Mouse (Mus musculus) forebrain, postnatal 0 days (tissue): ENCODE results near the gene Sh3bgrl. TPM values are rescaled to one million over a fixed set of nuclear protein-coding genes. Genes with fewer than 3 reads are reported as not detected.

Experiments used
- ATAC-seq: fragments of 200-750 bp; cut with Nextera tagmentation; 2 replicates; pipeline ENCODE4 v1.8.0; 2017; ENCODE audit warnings: mild to moderate bottlenecking, moderate library complexity
- DNase-seq: peaks from one replicate; pipeline ENCODE4 v3.0.0-alpha.2; 2015
- H3K27ac ChIP-seq: fragments of 300-500 bp; sonication (generic); 2 replicates; pipeline ENCODE4 v1.5.1; 2014; ENCODE audit warnings: low read depth, mild to moderate bottlenecking, antibody characterized with exemption, low read length, moderate library complexity, mixed read lengths
- H3K27me3 ChIP-seq: fragments of 300-500 bp; sonication (generic); 2 replicates; pipeline ENCODE4 v1.6.1; 2014; ENCODE audit warnings: mild to moderate bottlenecking, low read length, mixed read lengths; ENCODE audit not compliant: insufficient read depth
- H3K36me3 ChIP-seq: fragments of 300-500 bp; sonication (generic); 2 replicates; pipeline ENCODE4 v1.6.1; 2014; ENCODE audit warnings: mild to moderate bottlenecking, moderate library complexity; ENCODE audit not compliant: insufficient read depth
- H3K4me1 ChIP-seq: fragments of 300-500 bp; sonication (generic); 2 replicates; pipeline ENCODE4 v1.6.1; 2014; ENCODE audit warnings: antibody characterized with exemption; ENCODE audit not compliant: insufficient read depth
- H3K4me2 ChIP-seq: fragments of 300-500 bp; sonication (generic); 2 replicates; pipeline ENCODE4 v1.6.1; 2014; ENCODE audit warnings: low read depth, mild to moderate bottlenecking, moderate library complexity
- H3K4me3 ChIP-seq: fragments of 300-500 bp; sonication (generic); 2 replicates; pipeline ENCODE4 v1.5.1; 2014; ENCODE audit warnings: low read depth, low read length, mixed read lengths
- H3K9ac ChIP-seq: fragments of 300-500 bp; sonication (generic); 2 replicates; pipeline ENCODE4 v1.6.1; 2014; ENCODE audit warnings: mild to moderate bottlenecking
- H3K9me3 ChIP-seq: fragments of 300-500 bp; sonication (generic); 2 replicates; pipeline ENCODE4 v1.6.1; 2016; ENCODE audit warnings: low read length
- CTCF ChIP-seq: sonication (generic); IDR thresholded peaks from 2 replicates; pipeline ENCODE4 v1.5.1; 2016; ENCODE audit warnings: antibody characterized with exemption, control low read depth, low read depth
- WGBS: fragments of 180-500 bp; shearing (Covaris S2); extraction: QIAGEN DNeasy Blood & Tissue Kit; methylation state at CpG from one replicate; pipeline ENCODE4 v1.1.7; 2014; 5-methylcytosine and 5-hydroxymethylcytosine counted together
- polyA plus RNA-seq: library from polyadenylated mRNA; unstranded; fragments of >200 nt; fragmentation: Nextera tagmentation; extraction: Ambion mirVana; gene quantifications from 2 replicates; pipeline ENCODE4 v1.2.1, GENCODE M21; 2015
- total RNA-seq: library from RNA; depleted of rRNA; stranded (reverse); fragments of >200 nt; gene quantifications from 2 replicates; pipeline ENCODE4 v1.2.3, GENCODE M21; 2014

Gene Sh3bgrl
- total and polyA plus RNA-seq, 2 experiments from 2014 or later = 193 to 213 TPM

GRCm38 (mm10) chrX:109119829-109120826 lies 25.0 kb downstream of the Sh3bgrl start:
- no peak for DNase-seq
- WGBS = 82% methylated on average over 14 of the region's 14 CpGs

GRCm38 (mm10) chrX:109121161-109121560 lies 26.0 kb downstream of the Sh3bgrl start:
- no peak for DNase-seq

More at GRCm38 (mm10) chrX:109119829-109120826, 25.0 kb downstream of the Sh3bgrl start:
- H3K4me1 ChIP-seq = no peaks in the 10 kb centered on the region
- no peak overlapping the region for H3K27ac ChIP-seq
- no peak overlapping the region for H3K9ac ChIP-seq
- no peak for TF ChIP-seq CTCF
- ATAC-seq = no peak
- H3K9me3 ChIP-seq = no peaks in the 10 kb centered on the region
- H3K27me3 ChIP-seq = no peaks in the 10 kb centered on the region
- no peak overlapping the region for H3K4me3 ChIP-seq
- H3K4me2 ChIP-seq = no peak overlapping the region
- no peaks in the 10 kb centered on the region for H3K36me3 ChIP-seq

GRCm38 (mm10) chrX:109122670-109123069 lies 27.5 kb downstream of the Sh3bgrl start:
- no peak for ATAC-seq
- 33% methylated on average over 1 of the region's 1 CpGs for WGBS
- no peak for TF ChIP-seq CTCF

More at GRCm38 (mm10) chrX:109121161-109121560, 26.0 kb downstream of the Sh3bgrl start:
- H3K9ac ChIP-seq = no peak overlapping the region
- no peak for ATAC-seq
- no peaks in the 10 kb centered on the region for H3K4me1 ChIP-seq
- WGBS = 46% methylated on average over 9 of the region's 9 CpGs
- no peak overlapping the region for H3K27ac ChIP-seq
- H3K4me3 ChIP-seq = no peak overlapping the region
- H3K9me3 ChIP-seq = no peaks in the 10 kb centered on the region
- TF ChIP-seq CTCF = no peak
- H3K36me3 ChIP-seq = no peaks in the 10 kb centered on the region
- H3K27me3 ChIP-seq = no peaks in the 10 kb centered on the region
- no peak overlapping the region for H3K4me2 ChIP-seq

GRCm38 (mm10) chrX:109123762-109124161 lies 28.6 kb downstream of the Sh3bgrl start:
- no peak for DNase-seq
- TF ChIP-seq CTCF = no peak
- no peaks in the 10 kb centered on the region for H3K27me3 ChIP-seq
- no peak overlapping the region for H3K4me2 ChIP-seq
- no peaks in the 10 kb centered on the region for H3K4me1 ChIP-seq
- ATAC-seq = no peak
- no peak overlapping the region for H3K27ac ChIP-seq
- H3K36me3 ChIP-seq = no peaks in the 10 kb centered on the region
- no peak overlapping the region for H3K4me3 ChIP-seq
- no peaks in the 10 kb centered on the region for H3K9me3 ChIP-seq
- H3K9ac ChIP-seq = no peak overlapping the region

More at GRCm38 (mm10) chrX:109122670-109123069, 27.5 kb downstream of the Sh3bgrl start:
- no peaks in the 10 kb centered on the region for H3K36me3 ChIP-seq
- DNase-seq = no peak
- H3K4me2 ChIP-seq = no peak overlapping the region
- H3K9ac ChIP-seq = no peak overlapping the region
- no peaks in the 10 kb centered on the region for H3K9me3 ChIP-seq
- H3K27me3 ChIP-seq = no peaks in the 10 kb centered on the region
- no peak overlapping the region for H3K27ac ChIP-seq
- no peak overlapping the region for H3K4me3 ChIP-seq
- no peaks in the 10 kb centered on the region for H3K4me1 ChIP-seq

GRCm38 (mm10) chrX:109126847-109127246 lies 31.7 kb downstream of the Sh3bgrl start:
- no peak for DNase-seq
- WGBS = 87% methylated on average over 1 of the region's 1 CpGs

GRCm38 (mm10) chrX:109127551-109128088 lies 32.5 kb downstream of the Sh3bgrl start:
- Histone ChIP-seq H3K36me3 (no peaks in the 10 kb centered on the region), H3K4me3 (no peak overlapping the region), H3K27ac (no peak overlapping the region), H3K9ac (no peak overlapping the region), H3K4me1 (no peaks in the 10 kb centered on the region), H3K4me2 (no peak overlapping the region), H3K9me3 (no peaks in the 10 kb centered on the region), H3K27me3 (no peaks in the 10 kb centered on the region)
- 64% methylated on average over 7 of the region's 7 CpGs for WGBS
- no peak for TF ChIP-seq CTCF
- ATAC-seq = no peak
- DNase-seq = no peak

More at GRCm38 (mm10) chrX:109126847-109127246, 31.7 kb downstream of the Sh3bgrl start:
- no peaks in the 10 kb centered on the region for H3K9me3 ChIP-seq
- H3K9ac ChIP-seq = no peak overlapping the region
- no peak overlapping the region for H3K4me2 ChIP-seq
- H3K4me3 ChIP-seq = no peak overlapping the region
- no peaks in the 10 kb centered on the region for H3K4me1 ChIP-seq
- H3K27ac ChIP-seq = no peak overlapping the region
- no peaks in the 10 kb centered on the region for H3K27me3 ChIP-seq
- ATAC-seq = no peak
- no peak for TF ChIP-seq CTCF
- H3K36me3 ChIP-seq = no peaks in the 10 kb centered on the region

GRCm38 (mm10) chrX:109130066-109130465 lies 34.9 kb downstream of the Sh3bgrl start:
- H3K9ac ChIP-seq = no peak overlapping the region
- no peaks in the 10 kb centered on the region for H3K9me3 ChIP-seq
- ATAC-seq (no peak), DNase-seq (no peak)
- no peaks in the 10 kb centered on the region for H3K4me1 ChIP-seq
- no peaks in the 10 kb centered on the region for H3K27me3 ChIP-seq
- no peak overlapping the region for H3K4me2 ChIP-seq
- H3K4me3 ChIP-seq = no peak overlapping the region
- WGBS = 94% methylated on average over 1 of the region's 1 CpGs
- H3K36me3 ChIP-seq = no peaks in the 10 kb centered on the region
- no peak for TF ChIP-seq CTCF
- H3K27ac ChIP-seq = no peak overlapping the region
